In genomic region chr5:122743880-122744422, GRCm38 (mm10) we compare ENCODE assay signal across 20 mouse cellular contexts. TPM values are rescaled to one million over a fixed set of nuclear protein-coding genes. Genes with fewer than 3 reads are reported as not detected.
DNase-seq lines count a peak whose midpoint lies in the region; ATAC-seq and TF ChIP-seq lines count a peak whose summit lies in the region.
"Had no signal": no experiment of that assay in that cellular context is flagged by ENCODE, and none has a peak within 500 bp of the region (broad histone marks: within the 10 kb centered on the region; RNA-seq: fewer than 3 reads in every experiment).

No protein-coding gene starts in this region.

- H3K9me3 ChIP-seq in E14TG2a.4 (ENCODE audit: low read length): no peaks in the 10 kb centered on the region
- H3K9me3 ChIP-seq in liver, embryonic 12.5 days (replicated peaks): no peaks in the 10 kb centered on the region
- H3K9me3 ChIP-seq: embryonic facial prominence, embryonic 13.5 days; forebrain, embryonic 12.5 days; heart, embryonic 15.5 days; hindbrain, embryonic 10.5 days had no signal

- no peak overlapping the region for H3K27ac ChIP-seq in liver, embryonic 12.5 days
- H3K27ac ChIP-seq: embryonic facial prominence, embryonic 13.5 days; forebrain, embryonic 12.5 days; heart, adult 2 months; heart, embryonic 15.5 days; hindbrain, embryonic 10.5 days; hindbrain, embryonic 14.5 days had no signal

- 84% methylated on average over 13 of the region's 13 CpGs for WGBS in liver, embryonic 12.5 days (ENCODE audit: insufficient replicate concordance)

- H3K9ac ChIP-seq in liver, embryonic 12.5 days: no peak overlapping the region
- H3K9ac ChIP-seq: embryonic facial prominence, embryonic 13.5 days; forebrain, embryonic 12.5 days; heart, embryonic 15.5 days; hindbrain, embryonic 14.5 days had no signal

- CTCF ChIA-PET in Patski (lab: Charles Lee): interaction anchor here (1.3 kb wide), 1 partner anchor 14 kb away, joined by 4 read pairs; no protein-coding TSS in a partner anchor

- POLR2A ChIA-PET in Patski (lab: Charles Lee): no interaction called here

- peaks cover 42% of the 10 kb centered on the region for H3K36me3 ChIP-seq in E14TG2a.4 (ENCODE audit: insufficient read depth, low read length)
- peaks cover 72% of the 10 kb centered on the region for H3K36me3 ChIP-seq in liver, embryonic 12.5 days

- peak; percentile 60 for ATAC-seq in Patski
- ATAC-seq in liver, embryonic 12.5 days: no peak
- ATAC-seq: forebrain, embryonic 16.5 days had no signal

- peaks cover 18% of the 10 kb centered on the region for H3K4me1 ChIP-seq in E14TG2a.4 (replicated peaks; ENCODE audit: low read depth, low read length)
- no peaks in the 10 kb centered on the region for H3K4me1 ChIP-seq in liver, embryonic 12.5 days
- H3K4me1 ChIP-seq: embryonic facial prominence, embryonic 13.5 days; forebrain, embryonic 12.5 days; heart, embryonic 15.5 days; hindbrain, embryonic 10.5 days had no signal

- in situ Hi-C loops in Patski (cut with MboI; ENCODE audit: low pct_unique_long_range_greater_than_20kb): no loop called here

- H3K4me3 ChIP-seq in E14TG2a.4 (replicated peaks; ENCODE audit: low read length): peak overlapping the region; percentile 63
- no peak overlapping the region for H3K4me3 ChIP-seq in liver, embryonic 12.5 days
- H3K4me3 ChIP-seq: embryonic facial prominence, embryonic 13.5 days; forebrain, embryonic 12.5 days; heart, adult 2 months; heart, embryonic 15.5 days; hindbrain, embryonic 10.5 days had no signal

- H3K4me2 ChIP-seq in liver, embryonic 12.5 days: no peak overlapping the region
- H3K4me2 ChIP-seq: embryonic facial prominence, embryonic 13.5 days; forebrain, embryonic 12.5 days; heart, embryonic 11.5 days; heart, embryonic 15.5 days; hindbrain, embryonic 14.5 days had no signal

- peak; percentile 31 to 53 for DNase-seq in lung, adult 18-20 months
- DNase-seq in lung, postnatal 10 days: no peak
- peak; percentile 17 for DNase-seq in Patski (ENCODE audit: low read depth, low spot score)
- DNase-seq in lung, postnatal 25 days (ENCODE audit: low spot score): peak; percentile 38
- no peak for DNase-seq in cerebellum, postnatal 4 days (ENCODE audit: low spot score in 2 of 2)
- DNase-seq: adrenal gland, postnatal 10 days; cerebellum, adult 11 months; cerebellum, adult 8-10 months; cerebellum, postnatal 14 days; gastrocnemius, postnatal 10 days; heart, adult 2 months had no signal

- TF ChIP-seq CTCF in E14TG2a.4 (conservative IDR thresholded peaks at IDR 0.05; ENCODE audit: low read length) (no peak), Patski (IDR thresholded peaks at IDR 0.05) (no peak)

- H3K27me3 ChIP-seq in E14TG2a.4 (ENCODE audit: insufficient read depth, low read length): no peaks in the 10 kb centered on the region
- no peaks in the 10 kb centered on the region for H3K27me3 ChIP-seq in Patski
- no peaks in the 10 kb centered on the region for H3K27me3 ChIP-seq in liver, embryonic 12.5 days (replicated peaks)
- H3K27me3 ChIP-seq: embryonic facial prominence, embryonic 13.5 days; forebrain, embryonic 12.5 days; heart, embryonic 15.5 days had no signal

RNA-seq across cellular contexts. Expression of gene Camkk2, which starts 35.3 kb away (rescaled TPM):
- 42.8 TPM for polyA plus RNA-seq in Patski (2021)
- polyA plus RNA-seq in liver, embryonic 12.5 days (2016; fragmentation: Nextera tagmentation; extraction: Ambion mirVana): 14.5 and 16.7 TPM in 2 replicates

RNA-seq across cellular contexts. Expression of gene P2rx4, which starts 36.6 kb away (rescaled TPM):
- polyA plus RNA-seq in Patski (2021): 95.2 TPM
- polyA plus RNA-seq in liver, embryonic 12.5 days (2016; fragmentation: Nextera tagmentation; extraction: Ambion mirVana): 25.6 and 27.1 TPM in 2 replicates

Comparison
In these comparisons a context has a peak if more than half of its experiments do, and no peak if none do; other contexts are left out.
1. DNase-seq: peak in lung, adult 18-20 months (2 of 2), Patski (single experiment) and lung, postnatal 25 days (single experiment); none in lung, postnatal 10 days (single experiment) and cerebellum, postnatal 4 days (0 of 2).